Mouse (Mus musculus) heart, embryonic 14.5 days (tissue): ENCODE data around the gene Hist2h2aa2. TPM values are rescaled to one million over a fixed set of nuclear protein-coding genes. Genes with fewer than 3 reads are reported as not detected.
"Not testable (repeated sequence)": the region's sequence is repeated elsewhere in the genome, so short reads cannot be mapped to it uniquely, and the experiment has no call there.

Experiments
- ATAC-seq: fragments of 200-750 bp; cut with Nextera tagmentation; 2 replicates; pipeline ENCODE4 v1.8.0; 2017; ENCODE audit warnings: low read depth, moderate TSS enrichment; ENCODE audit not compliant: insufficient number of reproducible peaks, insufficient read depth, low FRiP score
- H3K27ac ChIP-seq, 2 experiments: fragments of 200-500 bp in 1 of 2; fragments of 300-500 bp in 1 of 2; sonication (generic) in 1 of 2; replicated peaks in 1 of 2; 2 replicates each; pipeline ENCODE4 v1.5.1; 2012 to 2014; ENCODE audit warnings: low read depth in 2 of 2, low read length in 2 of 2, control low read depth in 1 of 2, mild to moderate bottlenecking in 1 of 2, mixed read lengths in 1 of 2; ENCODE audit not compliant: control insufficient read depth in 1 of 2, insufficient read depth in 1 of 2
- H3K27me3 ChIP-seq: fragments of 300-500 bp; sonication (generic); 2 replicates; pipeline ENCODE4 v1.6.1; 2014; ENCODE audit warnings: mild to moderate bottlenecking, low read length, control low read depth; ENCODE audit not compliant: control insufficient read depth, insufficient read depth
- H3K36me3 ChIP-seq: fragments of 300-500 bp; sonication (generic); 2 replicates; pipeline ENCODE4 v1.6.1; 2014; ENCODE audit warnings: mild to moderate bottlenecking, control low read depth, low read length, mixed read lengths; ENCODE audit not compliant: control insufficient read depth, insufficient read depth
- H3K4me1 ChIP-seq, 2 experiments: fragments of 200-500 bp in 1 of 2; fragments of 300-500 bp in 1 of 2; sonication (generic) in 1 of 2; 2 replicates each; pipeline ENCODE4 v1.6.1; 2012 to 2014; ENCODE audit warnings: low read length in 2 of 2, control low read depth in 1 of 2, mixed read lengths in 1 of 2; ENCODE audit not compliant: control insufficient read depth in 2 of 2, insufficient read depth in 2 of 2
- H3K4me2 ChIP-seq: fragments of 300-500 bp; sonication (generic); 2 replicates; pipeline ENCODE4 v1.6.1; 2014; ENCODE audit warnings: mild to moderate bottlenecking, low read length
- H3K4me3 ChIP-seq, 2 experiments: fragments of 200-500 bp in 1 of 2; fragments of 300-500 bp in 1 of 2; sonication (generic) in 1 of 2; 2 replicates each; pipeline ENCODE4 v1.5.1; 2012 to 2014; ENCODE audit warnings: low read length in 2 of 2, mild to moderate bottlenecking in 2 of 2, control low read depth in 1 of 2, low read depth in 1 of 2, moderate library complexity in 1 of 2; ENCODE audit not compliant: control insufficient read depth in 1 of 2, insufficient read depth in 1 of 2
- H3K9ac ChIP-seq: fragments of 300-500 bp; sonication (generic); 2 replicates; pipeline ENCODE4 v1.6.1; 2014; ENCODE audit warnings: mild to moderate bottlenecking, low read length
- H3K9me3 ChIP-seq: fragments of 300-500 bp; sonication (generic); 2 replicates; pipeline ENCODE4 v1.6.1; 2016; ENCODE audit warnings: low read length, control low read depth; ENCODE audit not compliant: control insufficient read depth
- WGBS: fragments of 180-500 bp; shearing (Covaris S2); extraction: QIAGEN DNeasy Blood & Tissue Kit; methylation state at CpG from one replicate; pipeline ENCODE4 v1.1.7; 2014; 5-methylcytosine and 5-hydroxymethylcytosine counted together
- polyA plus RNA-seq: library from polyadenylated mRNA; unstranded; fragments of >200 nt; fragmentation: Nextera tagmentation; extraction: Ambion mirVana; gene quantifications from 2 replicates; pipeline ENCODE4 v1.2.1, GENCODE M21; 2014

Hist2h2aa2 gene
- polyA plus RNA-seq, 1 experiment from 2014 or later, result 34.6 TPM

DNA sequence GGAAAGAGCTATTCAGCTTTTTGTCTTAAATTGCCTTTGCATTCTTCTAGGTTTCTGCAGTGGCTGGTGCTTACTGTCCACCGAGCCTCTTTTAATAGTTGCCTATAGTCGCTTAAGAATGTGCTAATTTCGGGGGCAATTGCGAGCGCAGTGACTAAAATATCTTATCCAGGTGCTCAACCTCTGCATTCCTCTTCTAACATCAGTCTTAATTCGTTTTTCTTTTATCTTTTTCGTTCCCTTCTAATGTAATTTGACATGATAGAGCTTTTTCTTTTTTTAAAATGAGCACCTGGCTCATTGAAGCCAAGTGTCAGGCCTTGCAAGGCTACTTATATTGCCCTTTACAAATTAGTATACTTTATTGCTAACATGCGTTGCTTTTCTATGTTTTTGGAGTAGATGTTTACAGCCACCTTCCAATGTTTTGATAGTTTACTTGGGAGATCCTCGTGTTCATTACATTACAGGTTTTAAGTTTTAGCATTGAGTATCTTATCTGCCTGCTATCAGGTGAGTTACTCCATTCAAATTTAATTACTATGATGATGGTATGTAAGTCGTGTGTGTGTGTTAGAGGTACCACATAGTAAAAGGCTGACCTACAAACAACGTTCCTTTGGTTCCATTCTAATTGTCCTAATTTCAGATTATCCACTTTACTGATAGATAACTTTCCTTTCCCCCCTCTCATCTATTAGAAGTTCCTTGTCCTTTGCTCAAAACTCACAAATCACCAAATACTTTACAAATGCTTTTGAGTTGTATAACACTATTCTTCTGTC lies 7.5 kb upstream of the Hist2h2aa2 start:
- Histone ChIP-seq H3K4me1 (peaks cover 6 to 36% of the 10 kb centered on the region in 2 experiments), H3K27me3 (no peaks in the 10 kb centered on the region), H3K9me3 (no peaks in the 10 kb centered on the region), H3K4me3 (peak overlapping the region; percentile 43 to 48), H3K4me2 (peak overlapping the region; percentile 72), H3K27ac (peak overlapping the region; percentile 62 to 65), H3K9ac (peak overlapping the region; percentile 74), H3K36me3 (no peaks in the 10 kb centered on the region)
- WGBS, result 5% methylated on average over 11 of the region's 11 CpGs
- no peak for ATAC-seq

DNA sequence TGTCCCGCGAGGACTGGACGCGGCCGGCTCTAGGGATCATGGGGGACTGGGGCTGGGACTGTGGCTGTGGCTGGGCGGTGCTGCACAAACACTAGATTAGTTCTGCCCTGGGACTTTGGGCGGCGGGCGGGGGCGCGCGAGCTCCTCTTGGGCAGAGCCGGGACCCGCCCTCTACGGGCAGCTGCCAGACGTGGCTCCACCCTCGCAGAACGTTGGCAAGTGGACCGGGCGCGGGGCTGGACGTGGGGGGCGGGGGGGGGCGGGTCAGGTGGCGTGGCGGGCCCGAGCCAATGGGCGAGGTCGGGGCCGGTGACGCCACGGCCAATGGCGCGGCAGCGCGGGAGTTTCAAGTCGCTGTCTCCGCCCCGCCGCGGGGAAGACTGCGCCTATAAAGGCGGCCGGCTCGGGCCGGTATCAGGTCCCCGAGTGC lies 6.4 kb upstream of the Hist2h2aa2 start, which contains the start of gene Hist2h3c1:
TSS of gene Hist2h3c1 (plus strand) at position 259 of the 430 bp plus-strand sequence.
- peak; percentile 92 for ATAC-seq
- Histone ChIP-seq H3K4me3 (peak within 1 kb of the TSS; percentile 43 to 49), H3K27ac (peak within 1 kb of the TSS; percentile 65 to 85), H3K4me1 (peaks cover 6 to 36% of the 10 kb centered on the region in 2 experiments), H3K9ac (peak within 1 kb of the TSS; percentile 74), H3K4me2 (peak within 1 kb of the TSS; percentile 72)
- H3K27me3 ChIP-seq, H3K9me3 ChIP-seq, H3K36me3 ChIP-seq: not testable (repeated sequence)
- 0% methylated on average over 2 of the region's 47 CpGs for WGBS

DNA sequence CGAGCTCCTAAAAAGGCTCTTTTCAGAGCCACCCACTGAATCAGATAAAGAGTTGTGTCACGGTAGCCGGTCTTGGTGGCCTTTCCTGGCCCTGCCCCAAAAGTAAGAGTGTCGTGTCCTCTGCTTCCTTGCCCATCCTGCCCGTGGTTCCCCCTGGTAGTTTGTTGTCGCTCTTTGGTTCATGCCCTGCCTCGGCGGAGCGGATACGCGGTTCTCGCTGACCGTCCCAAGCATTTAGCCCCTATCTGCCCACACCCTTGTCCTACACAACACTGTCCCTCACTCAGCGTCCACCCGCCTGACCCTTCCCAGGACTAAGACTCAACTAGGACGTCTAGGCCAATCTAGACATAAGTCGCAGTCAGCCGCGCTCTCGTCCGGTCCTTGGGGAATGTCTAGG lies 5.9 kb upstream of the Hist2h2aa2 start:
- H3K4me1 ChIP-seq, result peaks cover 6 to 36% of the 10 kb centered on the region in 2 experiments
- not testable (repeated sequence) for H3K27me3 ChIP-seq, ATAC-seq, H3K9me3 ChIP-seq, H3K36me3 ChIP-seq
- H3K4me3 ChIP-seq, result peak overlapping the region; percentile 28 to 49
- H3K9ac ChIP-seq, result peak overlapping the region; percentile 67; the same call in 1 of the 2 replicates
- H3K27ac ChIP-seq, result peak overlapping the region; percentile 65 to 85; a peak in 2 of 4 replicates
- H3K4me2 ChIP-seq, result peak overlapping the region; percentile 35; the same call in 1 of the 2 replicates
- WGBS, result 0% methylated on average over 10 of the region's 21 CpGs

DNA sequence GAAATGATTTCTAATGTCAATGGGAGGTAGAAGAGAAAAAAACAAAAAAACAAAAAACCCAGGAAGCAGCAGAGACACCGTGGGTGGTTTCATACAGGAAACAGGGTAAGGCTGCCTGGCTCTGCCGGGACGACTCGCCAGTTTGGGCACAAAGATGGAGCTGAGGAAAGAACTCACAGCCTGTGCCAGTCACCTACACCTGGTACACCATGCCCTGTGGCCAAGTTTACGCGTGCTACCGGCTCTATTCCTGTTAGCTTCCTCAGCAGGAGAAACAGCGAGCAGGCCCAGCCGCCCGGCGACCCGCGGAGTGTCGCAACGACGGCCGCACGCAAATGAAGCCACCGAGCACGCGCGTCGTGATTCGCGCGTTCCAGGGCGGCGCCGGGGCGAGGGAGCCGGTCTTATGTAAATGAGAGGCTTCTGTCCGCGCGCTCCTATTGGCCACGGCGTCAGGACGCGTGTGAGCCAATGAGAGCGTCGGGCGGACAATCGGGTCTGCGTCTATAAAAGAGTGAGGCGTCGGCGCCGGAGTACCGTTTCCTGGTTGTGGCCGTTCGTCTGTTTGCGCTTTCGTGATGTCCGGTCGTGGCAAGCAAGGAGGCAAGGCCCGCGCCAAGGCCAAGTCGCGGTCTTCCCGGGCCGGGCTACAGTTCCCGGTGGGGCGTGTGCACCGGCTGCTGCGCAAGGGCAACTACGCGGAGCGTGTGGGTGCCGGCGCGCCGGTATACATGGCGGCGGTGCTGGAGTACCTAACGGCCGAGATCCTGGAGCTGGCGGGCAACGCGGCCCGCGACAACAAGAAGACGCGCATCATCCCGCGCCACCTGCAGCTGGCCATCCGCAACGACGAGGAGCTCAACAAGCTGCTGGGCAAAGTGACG lies 5.2 kb upstream of the Hist2h2aa2 start, which contains the start of gene Hist2h2aa1:
TSS of gene Hist2h2aa1 (plus strand) at position 495 of the 884 bp plus-strand sequence.
- peak within 1 kb of the TSS; percentile 48 to 67 for H3K4me3 ChIP-seq
- H3K4me1 ChIP-seq, result peaks cover 6 to 39% of the 10 kb centered on the region in 2 experiments
- peak; percentile 88 for ATAC-seq
- peak within 1 kb of the TSS; percentile 91 for H3K9ac ChIP-seq
- H3K27me3 ChIP-seq, H3K36me3 ChIP-seq, H3K9me3 ChIP-seq: not testable (repeated sequence)
- WGBS, result under 1% methylated on average over 27 of the region's 88 CpGs
- peak within 1 kb of the TSS; percentile 74 for H3K4me2 ChIP-seq
- peak within 1 kb of the TSS; percentile 98 for H3K27ac ChIP-seq

DNA sequence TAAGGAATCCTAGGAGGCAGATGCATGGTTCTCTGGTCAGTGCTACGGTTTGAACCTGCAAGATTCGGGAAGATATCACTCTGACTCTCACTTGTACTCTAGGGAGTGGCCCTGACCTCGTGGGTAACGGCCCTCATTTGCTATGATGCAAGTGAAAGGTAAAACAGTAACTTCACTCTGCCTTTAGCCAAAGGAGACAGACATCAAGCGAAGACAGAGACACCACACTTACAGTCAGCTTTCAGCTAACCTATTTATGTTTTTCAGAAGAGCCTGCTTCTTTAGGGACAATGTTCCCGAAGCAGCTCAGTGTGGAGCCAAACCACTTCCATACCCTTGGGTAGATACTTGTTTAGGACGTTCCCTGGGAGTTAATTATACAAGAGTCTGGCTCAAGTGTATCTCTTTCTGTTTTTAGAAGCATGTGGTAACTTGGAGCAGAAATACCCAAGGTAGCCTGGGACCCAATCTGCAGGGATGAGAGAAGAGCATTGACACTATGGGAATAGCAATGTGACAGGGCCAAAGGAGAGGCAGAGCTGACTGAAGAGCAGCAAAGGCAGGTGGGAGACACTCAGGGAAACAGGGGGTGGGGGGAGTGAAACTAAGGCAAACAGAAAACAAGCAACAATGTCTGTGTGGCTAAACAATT lies 4.0 kb upstream of the Hist2h2aa2 start:
- no peak for ATAC-seq
- H3K27ac ChIP-seq, result peak overlapping the region; percentile 76 to 98
- peak overlapping the region; percentile 74 for H3K4me2 ChIP-seq
- H3K9me3 ChIP-seq, result no peaks in the 10 kb centered on the region
- H3K9ac ChIP-seq, result peak overlapping the region; percentile 91
- 74% methylated on average over 7 of the region's 7 CpGs for WGBS
- no peak overlapping the region for H3K4me3 ChIP-seq
- no peaks in the 10 kb centered on the region for H3K36me3 ChIP-seq
- no peaks in the 10 kb centered on the region for H3K27me3 ChIP-seq
- H3K4me1 ChIP-seq, result peaks cover 6 to 33% of the 10 kb centered on the region in 2 experiments

DNA sequence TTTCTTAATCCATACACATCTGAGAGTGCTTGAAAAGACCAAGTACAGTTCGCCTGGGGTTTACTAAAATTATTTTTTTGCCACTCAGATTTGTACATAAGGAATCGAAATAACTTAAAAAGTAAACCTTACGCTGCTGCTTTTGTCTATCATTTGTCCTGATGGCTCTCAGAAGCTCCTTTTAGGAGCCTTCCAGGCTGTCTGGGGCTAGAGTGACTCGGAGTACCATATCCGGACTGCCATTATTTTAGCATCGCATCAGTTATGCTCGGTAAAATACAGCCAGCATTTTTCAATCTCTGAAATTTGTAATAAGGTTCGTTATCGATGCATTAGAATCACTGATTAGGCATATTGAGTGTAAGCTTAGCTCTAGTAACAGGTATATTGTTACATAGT lies 722 bp upstream of the Hist2h2aa2 start:
- H3K36me3 ChIP-seq, result no peaks in the 10 kb centered on the region
- peaks cover 10 to 31% of the 10 kb centered on the region in 2 experiments for H3K4me1 ChIP-seq
- peak overlapping the region; percentile 67 to 77 for H3K27ac ChIP-seq
- peak overlapping the region; percentile 65 for H3K9ac ChIP-seq
- no peak for ATAC-seq
- H3K4me2 ChIP-seq, result peak overlapping the region; percentile 57
- no peaks in the 10 kb centered on the region for H3K9me3 ChIP-seq
- 82% methylated on average over 9 of the region's 9 CpGs for WGBS
- no peaks in the 10 kb centered on the region for H3K27me3 ChIP-seq
- H3K4me3 ChIP-seq, result peak overlapping the region in 1 of 2 experiments; percentile 8; a peak in 2 of 4 replicates
